Mouse (Mus musculus): ENCODE measurements at regions not wholly inside any gene's neighbourhood (a gene's known extent, or its start where the extent isn't known, plus 50 kb on each side); places are given as distances from the start of the nearest gene placed in this dataset.

DNA sequence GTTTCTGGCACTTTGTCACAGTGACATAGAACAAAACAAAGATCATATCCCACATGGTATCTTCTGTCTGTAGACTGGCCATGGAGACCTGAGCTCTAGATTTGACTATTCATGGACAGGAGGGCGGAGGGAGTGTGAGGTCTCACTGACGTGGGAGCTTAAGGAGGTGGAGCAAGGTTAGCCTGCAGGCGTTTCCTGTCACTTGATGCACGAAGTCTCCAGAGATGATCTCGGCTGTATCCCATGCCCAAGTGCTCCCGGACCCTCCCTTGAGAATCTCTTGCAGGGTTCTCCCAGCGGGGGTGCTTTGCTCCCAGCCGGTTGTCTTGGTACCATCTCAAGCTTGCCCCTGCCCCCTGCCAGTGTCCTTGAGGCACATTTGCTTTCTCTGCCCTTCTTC lies 60.6 kb upstream of the Sdk2 start:
- no peak for DNase-seq

DNA sequence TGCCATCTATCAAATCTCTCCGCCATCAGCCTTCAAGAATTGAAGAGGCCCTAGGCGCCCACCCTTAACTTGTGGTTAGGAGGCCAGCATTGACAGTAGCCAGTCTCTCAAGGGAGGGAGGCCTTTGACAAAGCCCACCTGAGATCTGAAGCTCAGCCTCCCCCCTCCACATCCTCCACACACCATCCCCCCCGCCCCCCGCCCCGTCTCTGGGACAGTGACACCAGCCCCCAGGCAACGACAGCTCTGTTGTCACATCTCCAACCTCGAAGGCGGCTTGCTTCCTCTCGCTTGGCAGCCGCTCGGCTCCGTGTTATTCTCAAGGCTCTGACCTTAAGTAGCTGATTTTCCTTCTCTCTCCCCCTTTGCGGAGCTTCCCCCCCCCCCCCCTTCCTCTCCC lies 55.3 kb upstream of the Sdk2 start:
- DNase-seq: no peak

DNA sequence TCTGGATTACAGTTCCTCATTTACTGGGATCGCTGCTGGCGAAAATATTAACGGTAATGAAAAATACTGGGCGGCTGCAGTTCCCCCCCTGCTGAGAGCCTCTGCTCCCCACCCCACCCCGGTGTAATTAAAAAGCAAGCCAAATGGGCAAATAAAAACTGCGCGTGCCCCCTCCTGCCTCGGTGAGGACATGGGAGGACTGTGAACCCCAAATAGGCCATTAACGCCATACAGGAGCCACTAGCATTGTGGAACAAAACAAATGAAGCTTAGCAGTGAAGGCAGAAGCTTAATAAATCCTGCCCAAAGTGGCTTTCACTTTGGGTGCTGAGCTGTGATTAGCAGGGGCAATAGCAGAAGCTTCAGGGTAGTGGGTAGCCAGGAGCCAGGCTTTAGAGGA lies 52.3 kb upstream of the Sdk2 start:
- DNase-seq: no peak

Measured in cerebellum, adult 18-20 months (tissue).